Mouse (Mus musculus): ENCODE measurements around the gene Sec14l4. TPM values are rescaled to one million over a fixed set of nuclear protein-coding genes. Genes with fewer than 3 reads are reported as not detected.

The Sec14l4 gene
- polyA plus RNA-seq, 1 experiment, result not detected

- no peak overlapping the region for H3K4me2 ChIP-seq (ENCODE audit: low read depth)
- no peak overlapping the region for H3K4me3 ChIP-seq
- H3K36me3 ChIP-seq (ENCODE audit: control insufficient read depth, insufficient read depth), result peaks cover 9% of the 10 kb centered on the region
- no peaks in the 10 kb centered on the region for H3K27me3 ChIP-seq (ENCODE audit: control insufficient read depth, insufficient read depth, insufficient read length)
- H3ac ChIP-seq (ENCODE audit: control insufficient read depth, insufficient read length), result no peak overlapping the region
- no peaks in the 10 kb centered on the region for H3K79me2 ChIP-seq (ENCODE audit: control insufficient read depth, insufficient read depth)
- no peak for TF ChIP-seq CEBPB (IDR thresholded peaks at IDR 0.05; ENCODE audit: insufficient read depth, poor library complexity, severe bottlenecking)
- TF ChIP-seq SRF (IDR thresholded peaks at IDR 0.05; ENCODE audit: control insufficient read depth, insufficient read length, low read depth), result no peak
Observed at GRCm38 (mm10) chr11:3983863-3984745, 47.2 kb upstream of the Sec14l4 start.

GRCm38 (mm10) chr11:3989748-3990147 lies 41.5 kb upstream of the Sec14l4 start:
- Histone ChIP-seq H3K27me3 (ENCODE audit: control insufficient read depth, insufficient read depth, insufficient read length) (no peaks in the 10 kb centered on the region), H3K79me2 (ENCODE audit: control insufficient read depth, insufficient read depth) (no peaks in the 10 kb centered on the region), H3ac (ENCODE audit: control insufficient read depth, insufficient read length) (no peak overlapping the region), H3K4me2 (ENCODE audit: low read depth) (no peak overlapping the region), H3K4me3 (no peak overlapping the region), H3K36me3 (ENCODE audit: control insufficient read depth, insufficient read depth) (no peaks in the 10 kb centered on the region)
- TF ChIP-seq SRF (IDR thresholded peaks at IDR 0.05; ENCODE audit: control insufficient read depth, insufficient read length, low read depth), result no peak
- TF ChIP-seq TCF12 (IDR thresholded peaks at IDR 0.05; ENCODE audit: insufficient read depth, poor library complexity, severe bottlenecking), result no peak
- no peak for TF ChIP-seq E2F4 (IDR thresholded peaks at IDR 0.05; ENCODE audit: insufficient read depth)
- no peak for TF ChIP-seq REST (IDR thresholded peaks at IDR 0.05; ENCODE audit: insufficient read depth, insufficient read length)
- no peak for TF ChIP-seq POLR2A (IDR thresholded peaks at IDR 0.05; ENCODE audit: insufficient read length, low read depth)
- TF ChIP-seq CEBPB (IDR thresholded peaks at IDR 0.05; ENCODE audit: insufficient read depth, poor library complexity, severe bottlenecking), result no peak
- no peak for TF ChIP-seq POLR2AphosphoS2 (IDR thresholded peaks at IDR 0.05; ENCODE audit: insufficient read length, low read depth)
- no peak for TF ChIP-seq TCF3 (IDR thresholded peaks at IDR 0.05; ENCODE audit: insufficient read length, low read depth)
- no peak for TF ChIP-seq MYOG (IDR thresholded peaks at IDR 0.05; ENCODE audit: control insufficient read depth in 1 of 3, insufficient read depth in 1 of 3, insufficient read length in 2 of 3, low read depth in 2 of 3)
- no peak for TF ChIP-seq USF1 (IDR thresholded peaks at IDR 0.05; ENCODE audit: low read depth)
- no peak for TF ChIP-seq MAX (IDR thresholded peaks at IDR 0.05; ENCODE audit: low read depth)
- no peak for TF ChIP-seq MYOD1 (IDR thresholded peaks at IDR 0.05; ENCODE audit: control insufficient read depth in 1 of 3, insufficient read length in 2 of 3, low read depth in 2 of 3)

GRCm38 (mm10) chr11:3993132-3993531 lies 38.1 kb upstream of the Sec14l4 start:
- Histone ChIP-seq H3K79me2 (ENCODE audit: control insufficient read depth, insufficient read depth) (no peaks in the 10 kb centered on the region), H3K4me3 (no peak overlapping the region), H3K27me3 (ENCODE audit: control insufficient read depth, insufficient read depth, insufficient read length) (no peaks in the 10 kb centered on the region), H3K4me2 (ENCODE audit: low read depth) (no peak overlapping the region), H3K36me3 (ENCODE audit: control insufficient read depth, insufficient read depth) (no peaks in the 10 kb centered on the region), H3ac (ENCODE audit: control insufficient read depth, insufficient read length) (no peak overlapping the region)
- TF ChIP-seq REST (IDR thresholded peaks at IDR 0.05; ENCODE audit: insufficient read depth, insufficient read length) (no peak), MAX (IDR thresholded peaks at IDR 0.05; ENCODE audit: low read depth) (no peak)

GRCm38 (mm10) chr11:3993914-3994313 lies 37.3 kb upstream of the Sec14l4 start:
- H3K36me3 ChIP-seq (ENCODE audit: control insufficient read depth, insufficient read depth), result no peaks in the 10 kb centered on the region
- TF ChIP-seq POLR2A (IDR thresholded peaks at IDR 0.05; ENCODE audit: insufficient read length, low read depth) (no peak), TCF3 (IDR thresholded peaks at IDR 0.05; ENCODE audit: insufficient read length, low read depth) (no peak), USF1 (IDR thresholded peaks at IDR 0.05; ENCODE audit: low read depth) (no peak), TCF12 (IDR thresholded peaks at IDR 0.05; ENCODE audit: insufficient read depth, poor library complexity, severe bottlenecking) (no peak), MYOD1 (IDR thresholded peaks at IDR 0.05; ENCODE audit: control insufficient read depth in 1 of 3, insufficient read length in 2 of 3, low read depth in 2 of 3) (no peak)
- no peaks in the 10 kb centered on the region for H3K79me2 ChIP-seq (ENCODE audit: control insufficient read depth, insufficient read depth)
- H3ac ChIP-seq (ENCODE audit: control insufficient read depth, insufficient read length), result no peak overlapping the region
- no peak overlapping the region for H3K4me2 ChIP-seq (ENCODE audit: low read depth)
- H3K27me3 ChIP-seq (ENCODE audit: control insufficient read depth, insufficient read depth, insufficient read length), result no peaks in the 10 kb centered on the region
- no peak overlapping the region for H3K4me3 ChIP-seq

GRCm38 (mm10) chr11:3995511-3995910 lies 35.8 kb upstream of the Sec14l4 start:
- H3K27me3 ChIP-seq (ENCODE audit: control insufficient read depth, insufficient read depth, insufficient read length), result no peaks in the 10 kb centered on the region
- no peak overlapping the region for H3K4me3 ChIP-seq
- no peaks in the 10 kb centered on the region for H3K79me2 ChIP-seq (ENCODE audit: control insufficient read depth, insufficient read depth)
- H3K36me3 ChIP-seq (ENCODE audit: control insufficient read depth, insufficient read depth), result no peaks in the 10 kb centered on the region
- no peak overlapping the region for H3ac ChIP-seq (ENCODE audit: control insufficient read depth, insufficient read length)
- H3K4me2 ChIP-seq (ENCODE audit: low read depth), result no peak overlapping the region
- TF ChIP-seq USF1 (IDR thresholded peaks at IDR 0.05; ENCODE audit: low read depth) (no peak), POLR2A (IDR thresholded peaks at IDR 0.05; ENCODE audit: insufficient read length, low read depth) (no peak), TCF12 (IDR thresholded peaks at IDR 0.05; ENCODE audit: insufficient read depth, poor library complexity, severe bottlenecking) (no peak), POLR2AphosphoS2 (IDR thresholded peaks at IDR 0.05; ENCODE audit: insufficient read length, low read depth) (no peak), TCF3 (IDR thresholded peaks at IDR 0.05; ENCODE audit: insufficient read length, low read depth) (no peak), CEBPB (IDR thresholded peaks at IDR 0.05; ENCODE audit: insufficient read depth, poor library complexity, severe bottlenecking) (no peak), E2F4 (IDR thresholded peaks at IDR 0.05; ENCODE audit: insufficient read depth) (no peak), MAX (IDR thresholded peaks at IDR 0.05; ENCODE audit: low read depth) (no peak), SRF (IDR thresholded peaks at IDR 0.05; ENCODE audit: control insufficient read depth, insufficient read length, low read depth) (no peak), MYOG (IDR thresholded peaks at IDR 0.05; ENCODE audit: control insufficient read depth in 1 of 3, insufficient read depth in 1 of 3, insufficient read length in 2 of 3, low read depth in 2 of 3) (no peak)

Measured in myocyte (in vitro differentiated cells).